Mouse (Mus musculus): ENCODE data around the gene Qpctl. TPM values are rescaled to one million over a fixed set of nuclear protein-coding genes. Genes with fewer than 3 reads are reported as not detected.

Qpctl gene
- polyA plus RNA-seq (2014; fragmentation: Illumina TruSeq; extraction: RNeasy Lipid Tissue Mini Kit (QIAGEN cat#74804); ENCODE audit: low read depth, low replicate concordance), result 16.3 TPM

DNA sequence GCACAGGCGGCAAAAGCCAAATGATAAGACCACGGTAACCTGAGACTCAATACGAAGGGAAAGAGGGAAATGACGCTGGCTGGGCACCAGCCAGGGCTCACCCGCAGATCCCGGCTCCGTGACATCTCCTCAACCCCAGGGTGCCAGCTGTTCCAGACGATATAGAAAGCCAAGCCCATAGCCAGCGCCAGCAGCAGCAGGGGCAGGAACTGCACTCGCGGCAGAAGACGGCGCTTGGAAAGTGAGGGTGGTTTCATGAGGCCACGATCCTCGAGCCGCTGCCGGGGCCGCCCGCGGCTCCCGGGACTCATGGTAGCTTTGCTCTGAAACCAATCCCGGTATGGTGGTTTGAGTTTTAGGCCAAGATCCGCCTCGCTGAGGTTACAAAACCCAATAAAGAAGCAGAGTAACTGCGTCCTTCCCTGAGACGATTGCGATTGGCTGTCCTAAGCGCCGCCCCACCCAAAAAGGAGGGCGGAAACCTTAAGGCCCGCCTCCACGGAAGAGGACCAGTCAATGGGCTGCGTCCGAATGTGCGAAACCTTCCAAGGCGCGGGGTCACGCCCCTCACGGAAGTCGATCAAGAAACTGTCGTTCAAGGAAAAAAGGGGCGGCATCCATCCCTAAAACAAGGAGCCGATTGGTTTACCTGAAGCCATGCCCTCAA lies at the start of gene Qpctl:
Gene Qpctl, minus strand, starts transcription at position 417 of the 667 bp plus-strand sequence.

DNA sequence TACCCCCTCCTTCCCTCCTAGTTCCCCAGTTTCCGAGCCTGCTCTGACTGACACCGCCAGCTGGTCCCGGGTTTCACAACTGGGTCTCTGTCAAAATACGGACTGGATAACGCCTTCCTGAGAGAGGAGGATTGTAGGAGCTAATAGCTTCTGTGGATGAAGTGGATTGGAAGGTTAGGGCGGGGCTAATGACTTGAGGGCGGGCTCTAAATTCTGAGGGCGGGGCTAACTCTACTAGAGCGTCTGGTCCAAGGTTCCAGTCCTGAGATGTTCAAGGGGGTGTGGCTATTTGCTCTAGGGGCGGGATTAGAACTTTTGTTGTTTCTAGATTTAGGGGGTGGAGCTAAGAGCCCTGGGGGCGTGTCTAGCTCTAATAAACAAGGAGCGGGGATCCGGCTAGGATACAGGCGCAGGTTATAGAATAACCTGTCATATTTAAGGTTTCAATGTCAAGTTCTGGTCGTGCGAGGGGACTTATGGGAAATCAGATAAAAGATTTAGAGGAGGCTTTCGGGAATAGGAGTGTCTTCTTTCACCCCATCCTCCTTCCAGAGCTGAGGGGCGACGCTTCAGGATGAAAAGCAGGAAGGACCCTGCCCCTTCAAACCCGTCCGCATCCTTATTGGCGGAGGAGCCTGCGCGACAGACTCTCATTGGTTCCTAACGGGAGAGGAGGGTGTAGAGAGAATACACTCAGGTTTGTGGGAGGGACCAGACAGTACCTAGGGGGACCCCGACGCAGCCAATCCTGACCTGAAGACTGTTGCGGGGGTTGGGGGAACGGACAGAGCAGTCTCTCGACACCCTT lies 26.8 kb upstream of the Qpctl start, which contains the start of gene Eml2:
Gene Eml2, plus strand, starts transcription at position 714 of the 808 bp plus-strand sequence.

DNA sequence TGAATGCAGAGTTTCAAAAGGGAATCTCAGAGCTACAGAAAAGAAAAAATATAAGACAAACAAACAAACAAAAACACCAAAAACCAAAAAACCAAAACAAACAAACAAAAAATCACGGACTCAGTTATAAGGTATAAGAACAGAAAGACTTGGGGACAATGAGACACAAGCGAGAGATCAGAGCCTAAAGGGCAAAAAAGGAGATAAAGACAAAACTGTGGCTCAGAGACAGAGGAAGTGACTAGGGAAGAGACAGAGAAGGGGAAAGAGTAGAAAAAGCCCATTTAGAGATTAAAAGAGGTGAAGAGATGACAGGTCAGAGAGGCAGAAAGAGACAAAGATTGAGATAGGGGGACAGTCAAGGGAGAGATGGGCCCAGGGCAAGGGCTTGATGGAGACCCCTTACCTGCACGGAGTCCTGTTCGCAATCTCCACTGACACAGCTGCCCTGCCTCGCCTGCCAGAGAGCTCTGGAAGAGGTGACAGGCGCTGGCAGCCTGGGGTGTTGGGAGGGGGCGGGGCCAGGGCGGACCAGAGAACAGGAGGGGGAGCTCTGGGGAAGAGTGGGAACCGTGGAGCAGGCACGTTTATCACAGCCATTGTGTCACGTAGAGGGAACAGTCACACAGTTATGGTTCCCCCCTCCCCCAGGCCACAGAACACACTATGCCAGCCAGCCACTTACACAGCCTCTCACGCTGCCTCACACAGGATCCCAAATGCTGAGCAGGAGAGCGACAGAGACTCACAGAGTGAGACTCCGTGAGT lies 16.7 kb upstream of the Qpctl start, which contains the start of gene Gipr:
Gene Gipr, minus strand, starts transcription at position 472 of the 768 bp plus-strand sequence.

DNA sequence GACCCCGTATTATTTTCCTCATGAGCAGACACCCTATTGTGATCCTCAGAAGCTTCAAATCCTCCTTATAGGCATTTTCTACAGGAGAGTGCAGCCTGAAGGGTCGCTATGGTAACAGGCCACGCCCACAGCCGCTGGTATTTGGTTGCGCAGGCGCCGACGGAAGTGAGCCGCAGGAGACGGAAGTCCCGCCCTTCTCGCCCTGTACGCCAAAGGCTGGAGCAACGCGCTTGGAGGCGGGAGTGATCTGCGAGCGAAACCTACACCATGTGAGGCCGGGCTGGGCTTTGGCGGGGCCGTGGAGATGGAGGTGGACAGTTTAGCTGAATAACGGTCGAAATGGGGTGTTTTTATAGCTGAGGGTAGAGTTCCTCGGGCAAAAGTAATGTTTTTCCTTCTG lies 535 bp upstream of the Qpctl start, which contains the start of gene Snrpd2:
Gene Snrpd2, plus strand, starts transcription at position 97 of the 400 bp plus-strand sequence.

DNA sequence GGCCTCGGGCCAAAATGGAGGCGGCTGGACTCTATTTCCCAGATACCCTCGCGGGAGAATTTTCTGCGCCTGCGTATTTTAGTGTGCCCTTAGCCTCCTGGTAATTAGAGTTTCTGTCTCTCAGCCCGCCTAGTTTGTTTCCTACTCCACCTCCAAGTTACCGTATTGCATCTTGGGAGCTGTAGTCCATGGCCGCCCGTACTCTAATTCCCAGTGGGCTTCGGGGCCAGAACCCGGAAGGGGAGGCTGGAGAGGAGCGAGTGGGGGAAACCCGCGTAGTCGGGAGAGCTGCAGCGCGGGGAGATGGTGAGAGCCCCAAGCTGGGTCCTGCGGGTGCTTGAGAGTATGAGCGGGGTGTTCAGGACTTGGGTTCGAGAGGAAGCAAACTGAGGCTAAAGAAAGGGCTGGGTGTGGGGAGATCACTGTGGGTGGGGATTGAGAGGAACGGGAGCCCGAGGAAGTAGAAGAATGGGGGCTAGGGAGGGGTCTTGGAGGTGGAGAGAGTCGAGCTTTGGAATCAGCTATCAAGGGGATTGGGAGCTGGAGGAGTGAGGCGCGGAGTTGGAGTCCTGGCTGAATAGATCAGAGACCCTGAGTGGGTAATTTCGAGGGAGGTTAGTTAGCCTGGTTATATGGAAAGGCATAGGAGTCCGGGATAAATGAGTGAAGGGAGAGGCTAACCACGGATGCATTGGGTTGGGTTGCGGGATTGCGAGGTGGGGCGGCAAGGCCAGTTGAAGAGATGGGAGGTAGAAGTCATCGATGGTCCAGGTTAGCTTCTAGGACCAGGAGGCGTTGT lies 29.3 kb downstream of the Qpctl start, which contains the start of gene Fbxo46:
Gene Fbxo46, plus strand, starts transcription at position 229 of the 799 bp plus-strand sequence.

DNA sequence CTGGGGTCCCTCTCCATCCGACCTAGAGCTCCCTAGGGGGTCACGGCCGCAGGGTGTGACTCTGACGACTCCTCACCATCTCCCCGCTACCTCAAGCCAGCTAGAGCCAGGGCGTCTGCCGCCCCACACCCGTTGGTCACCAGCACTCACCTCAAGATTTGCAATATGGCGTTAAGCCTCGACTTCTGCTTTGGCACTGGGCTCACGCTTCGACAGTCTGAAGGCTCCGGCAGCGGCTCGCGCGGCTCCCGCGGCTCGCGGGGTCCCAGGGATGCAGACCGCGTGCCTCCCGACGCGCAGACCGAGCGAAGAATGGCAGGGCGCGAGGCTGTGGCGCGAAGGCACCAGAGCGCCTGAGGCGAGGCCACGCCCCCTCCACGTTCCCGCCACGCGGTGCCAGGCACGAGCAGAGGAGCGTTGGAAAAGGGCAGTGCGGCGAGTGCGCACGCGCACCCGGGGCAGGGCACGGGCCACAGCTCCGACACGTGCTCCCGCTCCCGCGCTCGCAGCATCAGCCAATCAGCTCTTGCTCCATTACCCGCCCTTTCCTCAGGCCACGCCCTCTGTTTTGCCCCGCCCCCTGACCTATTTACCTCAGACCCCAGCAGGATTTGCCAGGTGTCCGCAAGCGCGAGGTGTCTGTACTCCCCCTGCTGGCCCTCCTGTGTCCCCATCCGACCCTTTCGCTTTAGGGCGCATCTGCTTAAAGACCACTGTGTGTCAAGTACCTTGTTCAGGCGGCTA lies 30.9 kb downstream of the Qpctl start, which contains the start of gene Gm4969:
Gene Gm4969, minus strand, starts transcription at position 341 of the 744 bp plus-strand sequence.

DNA sequence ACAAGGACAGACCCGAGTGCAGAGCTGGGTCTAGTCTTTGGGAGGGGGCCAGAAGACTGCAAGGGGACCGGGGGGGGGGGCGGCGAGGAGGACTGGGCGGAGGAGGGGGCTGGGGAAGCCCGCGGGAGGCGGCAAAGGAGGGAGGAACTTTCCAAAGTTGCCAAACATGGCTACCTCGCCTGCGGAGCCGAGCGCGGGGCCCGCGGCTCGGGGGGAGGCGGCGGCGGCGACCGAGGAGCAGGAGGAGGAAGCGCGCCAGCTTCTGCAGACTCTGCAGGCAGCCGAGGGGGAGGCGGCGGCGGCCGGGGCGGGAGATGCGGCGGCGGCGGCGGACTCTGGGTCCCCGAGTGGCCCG lies 54.6 kb downstream of the Qpctl start, which contains the start of gene Six5:
Gene Six5, plus strand, starts transcription at position 124 of the 355 bp plus-strand sequence.

Other genes with a start within 250 kb of the Qpctl start
- gene Ccdc61, start 238.9 kb downstream of the Qpctl start, polyA plus RNA-seq (2014; fragmentation: Illumina TruSeq; extraction: RNeasy Lipid Tissue Mini Kit (QIAGEN cat#74804); ENCODE audit: low read depth, low replicate concordance), result 12.3 TPM
- gene Nova2, start 223.4 kb downstream of the Qpctl start, polyA plus RNA-seq (2014; fragmentation: Illumina TruSeq; extraction: RNeasy Lipid Tissue Mini Kit (QIAGEN cat#74804); ENCODE audit: low read depth, low replicate concordance), result 2.7 TPM
- gene Nanos2, start 161.9 kb downstream of the Qpctl start, polyA plus RNA-seq (2014; fragmentation: Illumina TruSeq; extraction: RNeasy Lipid Tissue Mini Kit (QIAGEN cat#74804); ENCODE audit: low read depth, low replicate concordance), result not detected
- 4.2 TPM for gene Mypop, start 158.0 kb downstream of the Qpctl start, polyA plus RNA-seq (2014; fragmentation: Illumina TruSeq; extraction: RNeasy Lipid Tissue Mini Kit (QIAGEN cat#74804); ENCODE audit: low read depth, low replicate concordance)
- 17.3 TPM for gene Irf2bp1, start 145.2 kb downstream of the Qpctl start, polyA plus RNA-seq (2014; fragmentation: Illumina TruSeq; extraction: RNeasy Lipid Tissue Mini Kit (QIAGEN cat#74804); ENCODE audit: low read depth, low replicate concordance)
- not detected for gene Foxa3, start 125.8 kb downstream of the Qpctl start, polyA plus RNA-seq (2014; fragmentation: Illumina TruSeq; extraction: RNeasy Lipid Tissue Mini Kit (QIAGEN cat#74804); ENCODE audit: low read depth, low replicate concordance)
- 63.7 TPM for gene Sympk, start 124.9 kb downstream of the Qpctl start, polyA plus RNA-seq (2014; fragmentation: Illumina TruSeq; extraction: RNeasy Lipid Tissue Mini Kit (QIAGEN cat#74804); ENCODE audit: low read depth, low replicate concordance)
- gene Rsph6a, start 94.6 kb downstream of the Qpctl start, polyA plus RNA-seq (2014; fragmentation: Illumina TruSeq; extraction: RNeasy Lipid Tissue Mini Kit (QIAGEN cat#74804); ENCODE audit: low read depth, low replicate concordance), result 4.0 TPM
- gene Dmwd, start 73.1 kb downstream of the Qpctl start, polyA plus RNA-seq (2014; fragmentation: Illumina TruSeq; extraction: RNeasy Lipid Tissue Mini Kit (QIAGEN cat#74804); ENCODE audit: low read depth, low replicate concordance), result 28.5 TPM
- gene Dmpk, start 65.4 kb downstream of the Qpctl start, polyA plus RNA-seq (2014; fragmentation: Illumina TruSeq; extraction: RNeasy Lipid Tissue Mini Kit (QIAGEN cat#74804); ENCODE audit: low read depth, low replicate concordance), result 65.1 TPM
- gene Six5, start 54.7 kb downstream of the Qpctl start, polyA plus RNA-seq (2014; fragmentation: Illumina TruSeq; extraction: RNeasy Lipid Tissue Mini Kit (QIAGEN cat#74804); ENCODE audit: low read depth, low replicate concordance), result 13.5 TPM
- gene Gm4969, start 30.9 kb downstream of the Qpctl start, polyA plus RNA-seq (2014; fragmentation: Illumina TruSeq; extraction: RNeasy Lipid Tissue Mini Kit (QIAGEN cat#74804); ENCODE audit: low read depth, low replicate concordance), result 0.34 TPM
- 6.5 TPM for gene Fbxo46, start 29.4 kb downstream of the Qpctl start, polyA plus RNA-seq (2014; fragmentation: Illumina TruSeq; extraction: RNeasy Lipid Tissue Mini Kit (QIAGEN cat#74804); ENCODE audit: low read depth, low replicate concordance)
- gene Snrpd2, start 431 bp upstream of the Qpctl start, polyA plus RNA-seq (2014; fragmentation: Illumina TruSeq; extraction: RNeasy Lipid Tissue Mini Kit (QIAGEN cat#74804); ENCODE audit: low read depth, low replicate concordance), result 49.7 TPM
- gene Gipr, start 16.8 kb upstream of the Qpctl start, polyA plus RNA-seq (2014; fragmentation: Illumina TruSeq; extraction: RNeasy Lipid Tissue Mini Kit (QIAGEN cat#74804); ENCODE audit: low read depth, low replicate concordance), result 3.2 TPM
- gene Eml2, start 27.1 kb upstream of the Qpctl start, polyA plus RNA-seq (2014; fragmentation: Illumina TruSeq; extraction: RNeasy Lipid Tissue Mini Kit (QIAGEN cat#74804); ENCODE audit: low read depth, low replicate concordance), result 43.2 TPM
- 5.1 TPM for gene Gpr4, start 63.2 kb upstream of the Qpctl start, polyA plus RNA-seq (2014; fragmentation: Illumina TruSeq; extraction: RNeasy Lipid Tissue Mini Kit (QIAGEN cat#74804); ENCODE audit: low read depth, low replicate concordance)
- gene Opa3, start 79.0 kb upstream of the Qpctl start, polyA plus RNA-seq (2014; fragmentation: Illumina TruSeq; extraction: RNeasy Lipid Tissue Mini Kit (QIAGEN cat#74804); ENCODE audit: low read depth, low replicate concordance), result 23.6 TPM
- 45.6 TPM for gene Vasp, start 122.5 kb upstream of the Qpctl start, polyA plus RNA-seq (2014; fragmentation: Illumina TruSeq; extraction: RNeasy Lipid Tissue Mini Kit (QIAGEN cat#74804); ENCODE audit: low read depth, low replicate concordance)
- gene Ppm1n, start 130.8 kb upstream of the Qpctl start, polyA plus RNA-seq (2014; fragmentation: Illumina TruSeq; extraction: RNeasy Lipid Tissue Mini Kit (QIAGEN cat#74804); ENCODE audit: low read depth, low replicate concordance), result not detected
- gene Rtn2, start 133.3 kb upstream of the Qpctl start, polyA plus RNA-seq (2014; fragmentation: Illumina TruSeq; extraction: RNeasy Lipid Tissue Mini Kit (QIAGEN cat#74804); ENCODE audit: low read depth, low replicate concordance), result 18.4 TPM
- 4.7 TPM for gene Fosb, start 160.8 kb upstream of the Qpctl start, polyA plus RNA-seq (2014; fragmentation: Illumina TruSeq; extraction: RNeasy Lipid Tissue Mini Kit (QIAGEN cat#74804); ENCODE audit: low read depth, low replicate concordance)
- 41.4 TPM for gene Ercc1, start 195.5 kb upstream of the Qpctl start, polyA plus RNA-seq (2014; fragmentation: Illumina TruSeq; extraction: RNeasy Lipid Tissue Mini Kit (QIAGEN cat#74804); ENCODE audit: low read depth, low replicate concordance)
- 11.6 TPM for gene Cd3eap, start 210.2 kb upstream of the Qpctl start, polyA plus RNA-seq (2014; fragmentation: Illumina TruSeq; extraction: RNeasy Lipid Tissue Mini Kit (QIAGEN cat#74804); ENCODE audit: low read depth, low replicate concordance)
- gene Ppp1r13l, start 210.5 kb upstream of the Qpctl start, polyA plus RNA-seq (2014; fragmentation: Illumina TruSeq; extraction: RNeasy Lipid Tissue Mini Kit (QIAGEN cat#74804); ENCODE audit: low read depth, low replicate concordance), result 14.2 TPM
- gene Ercc2, start 232.7 kb upstream of the Qpctl start, polyA plus RNA-seq (2014; fragmentation: Illumina TruSeq; extraction: RNeasy Lipid Tissue Mini Kit (QIAGEN cat#74804); ENCODE audit: low read depth, low replicate concordance), result 18.9 TPM

Data from adipose tissue, adult 10 weeks (tissue).